Mouse (Mus musculus): ENCODE measurements around the gene Fxyd1. TPM values are rescaled to one million over a fixed set of nuclear protein-coding genes. Genes with fewer than 3 reads are reported as not detected.
A peak's percentile ranks its signal among the peaks of the same experiment; 100 is the strongest.

Gene Fxyd1
- total RNA-seq (2017), result not detected in 3 replicates

- no peak for ATAC-seq (replicated peaks; ENCODE audit: insufficient number of reproducible peaks, low FRiP score, low TSS enrichment, poor library complexity, severe bottlenecking)
Observed at GRCm38 (mm10) chr7:31057071-31057470, at the start of gene Fxyd1. TSS of gene Fxyd1 (minus strand) at chr7:31057199.

GRCm38 (mm10) chr7:31106166-31106565 is 49.2 kb upstream of the Fxyd1 start:
- ATAC-seq (replicated peaks; ENCODE audit: insufficient number of reproducible peaks, low FRiP score, low TSS enrichment, poor library complexity, severe bottlenecking), result no peak

GRCm38 (mm10) chr7:31105061-31105768 is 48.2 kb upstream of the Fxyd1 start:
- ATAC-seq (replicated peaks; ENCODE audit: insufficient number of reproducible peaks, low FRiP score, low TSS enrichment, poor library complexity, severe bottlenecking), result peak; percentile 64

GRCm38 (mm10) chr7:31100786-31101185 is 43.8 kb upstream of the Fxyd1 start:
- no peak for ATAC-seq (replicated peaks; ENCODE audit: insufficient number of reproducible peaks, low FRiP score, low TSS enrichment, poor library complexity, severe bottlenecking)

GRCm38 (mm10) chr7:31099612-31099982 is 42.6 kb upstream of the Fxyd1 start:
- no peak for ATAC-seq (replicated peaks; ENCODE audit: insufficient number of reproducible peaks, low FRiP score, low TSS enrichment, poor library complexity, severe bottlenecking)

GRCm38 (mm10) chr7:31098697-31099611 is 42.0 kb upstream of the Fxyd1 start:
- no peak for ATAC-seq (replicated peaks; ENCODE audit: insufficient number of reproducible peaks, low FRiP score, low TSS enrichment, poor library complexity, severe bottlenecking)

GRCm38 (mm10) chr7:31097583-31098248 is 40.7 kb upstream of the Fxyd1 start:
- ATAC-seq (replicated peaks; ENCODE audit: insufficient number of reproducible peaks, low FRiP score, low TSS enrichment, poor library complexity, severe bottlenecking), result peak; percentile 88

GRCm38 (mm10) chr7:31096892-31097564 is 40.0 kb upstream of the Fxyd1 start:
- no peak for ATAC-seq (replicated peaks; ENCODE audit: insufficient number of reproducible peaks, low FRiP score, low TSS enrichment, poor library complexity, severe bottlenecking)

- no peak for ATAC-seq (replicated peaks; ENCODE audit: insufficient number of reproducible peaks, low FRiP score, low TSS enrichment, poor library complexity, severe bottlenecking)
Observed at GRCm38 (mm10) chr7:31094774-31095501, 37.9 kb upstream of the Fxyd1 start.

GRCm38 (mm10) chr7:31089721-31090120 is 32.7 kb upstream of the Fxyd1 start:
- ATAC-seq (replicated peaks; ENCODE audit: insufficient number of reproducible peaks, low FRiP score, low TSS enrichment, poor library complexity, severe bottlenecking), result peak; percentile 79

- no peak for ATAC-seq (replicated peaks; ENCODE audit: insufficient number of reproducible peaks, low FRiP score, low TSS enrichment, poor library complexity, severe bottlenecking)
Observed at GRCm38 (mm10) chr7:31088206-31088605, 31.2 kb upstream of the Fxyd1 start.

- no peak for ATAC-seq (replicated peaks; ENCODE audit: insufficient number of reproducible peaks, low FRiP score, low TSS enrichment, poor library complexity, severe bottlenecking)
Observed at GRCm38 (mm10) chr7:31087262-31087661, 30.3 kb upstream of the Fxyd1 start.

- ATAC-seq (replicated peaks; ENCODE audit: insufficient number of reproducible peaks, low FRiP score, low TSS enrichment, poor library complexity, severe bottlenecking), result peak; percentile 57
Observed at GRCm38 (mm10) chr7:31086175-31086755, 29.3 kb upstream of the Fxyd1 start.

GRCm38 (mm10) chr7:31085171-31085570 is 28.2 kb upstream of the Fxyd1 start:
- no peak for ATAC-seq (replicated peaks; ENCODE audit: insufficient number of reproducible peaks, low FRiP score, low TSS enrichment, poor library complexity, severe bottlenecking)

- no peak for ATAC-seq (replicated peaks; ENCODE audit: insufficient number of reproducible peaks, low FRiP score, low TSS enrichment, poor library complexity, severe bottlenecking)
Observed at GRCm38 (mm10) chr7:31084140-31084539, 27.1 kb upstream of the Fxyd1 start.

GRCm38 (mm10) chr7:31082831-31083588 is 26.0 kb upstream of the Fxyd1 start:
- ATAC-seq (replicated peaks; ENCODE audit: insufficient number of reproducible peaks, low FRiP score, low TSS enrichment, poor library complexity, severe bottlenecking), result no peak

GRCm38 (mm10) chr7:31082106-31082505 is 25.1 kb upstream of the Fxyd1 start:
- ATAC-seq (replicated peaks; ENCODE audit: insufficient number of reproducible peaks, low FRiP score, low TSS enrichment, poor library complexity, severe bottlenecking), result no peak
